Mouse (Mus musculus) brain, embryonic 14.5 days (tissue): ENCODE measurements around the gene Fignl1.

Source experiments
- CTCF ChIP-seq: fragments of 200-500 bp; IDR thresholded peaks from 2 replicates; pipeline ENCODE4 v1.5.1; 2012; ENCODE audit warnings: inconsistent platforms, mild to moderate bottlenecking, moderate library complexity, borderline replicate concordance; ENCODE audit not compliant: insufficient read depth, insufficient read length; ENCODE audit errors: extremely low read depth
- POLR2A ChIP-seq: fragments of 200-500 bp; IDR thresholded peaks from 2 replicates; pipeline ENCODE4 v1.6.1; 2012; ENCODE audit warnings: mild to moderate bottlenecking, inconsistent platforms, borderline replicate concordance; ENCODE audit not compliant: poor library complexity, insufficient read depth, insufficient read length, severe bottlenecking; ENCODE audit errors: extremely low read depth

GRCm38 (mm10) chr11:11820251-11820650 is 11.5 kb upstream of the Fignl1 start:
- TF ChIP-seq POLR2A (no peak), CTCF (peak; percentile 80; the same call in 1 of the 2 replicates)
